Mouse (Mus musculus) B cell, adult 2 months (primary cell): ENCODE measurements around the gene Mrnip.
A peak's percentile ranks its signal among the peaks of the same experiment; 100 is the strongest.
"Not testable (repeated sequence)": the region's sequence is repeated elsewhere in the genome, so short reads cannot be mapped to it uniquely, and the experiment has no call there.

Source experiments
- DNase-seq, 2 experiments: peaks; one replicate each; pipeline ENCODE4 v3.0.0; 2022

The Mrnip gene

GRCm38 (mm10) chr11:50174111-50174729 lies at the start of gene Mrnip:
Gene Mrnip, plus strand, starts transcription at chr11:50174444.
- not testable (repeated sequence) for DNase-seq

- no peak for DNase-seq
Measured at GRCm38 (mm10) chr11:50127781-50128180, 46.5 kb upstream of the Mrnip start.

- DNase-seq, result peak; percentile 91 to 92
Measured at GRCm38 (mm10) chr11:50130811-50131766, 43.2 kb upstream of the Mrnip start, which contains the start of gene Tbc1d9b. Gene Tbc1d9b, plus strand, starts transcription at chr11:50131396.

- no peak for DNase-seq
Measured at GRCm38 (mm10) chr11:50131801-50132201, 42.4 kb upstream of the Mrnip start.

- DNase-seq, result no peak
Measured at GRCm38 (mm10) chr11:50132265-50132664, 42.0 kb upstream of the Mrnip start.

GRCm38 (mm10) chr11:50134136-50134859 lies 39.9 kb upstream of the Mrnip start:
- DNase-seq, result no peak

GRCm38 (mm10) chr11:50138206-50138822 lies 35.9 kb upstream of the Mrnip start:
- DNase-seq, result no peak

GRCm38 (mm10) chr11:50139571-50139970 lies 34.7 kb upstream of the Mrnip start:
- no peak for DNase-seq

- no peak for DNase-seq
Measured at GRCm38 (mm10) chr11:50145529-50145928, 28.7 kb upstream of the Mrnip start.

- no peak for DNase-seq
Measured at GRCm38 (mm10) chr11:50146121-50146520, 28.1 kb upstream of the Mrnip start.

GRCm38 (mm10) chr11:50147267-50147957 lies 26.8 kb upstream of the Mrnip start:
- DNase-seq, result no peak

GRCm38 (mm10) chr11:50147958-50148476 lies 26.2 kb upstream of the Mrnip start:
- DNase-seq, result no peak

GRCm38 (mm10) chr11:50149200-50149599 lies 25.0 kb upstream of the Mrnip start:
- no peak for DNase-seq

GRCm38 (mm10) chr11:50149603-50150150 lies 24.6 kb upstream of the Mrnip start:
- no peak for DNase-seq

- DNase-seq, result no peak
Measured at GRCm38 (mm10) chr11:50151374-50151773, 22.9 kb upstream of the Mrnip start.

GRCm38 (mm10) chr11:50154166-50154565 lies 20.1 kb upstream of the Mrnip start:
- DNase-seq, result no peak

GRCm38 (mm10) chr11:50154777-50155520 lies 19.3 kb upstream of the Mrnip start:
- DNase-seq, result no peak

GRCm38 (mm10) chr11:50155785-50156184 lies 18.5 kb upstream of the Mrnip start:
- no peak for DNase-seq

GRCm38 (mm10) chr11:50156725-50157258 lies 17.5 kb upstream of the Mrnip start:
- DNase-seq, result no peak

GRCm38 (mm10) chr11:50158346-50158745 lies 15.9 kb upstream of the Mrnip start:
- DNase-seq, result no peak

GRCm38 (mm10) chr11:50159347-50159746 lies 14.9 kb upstream of the Mrnip start:
- no peak for DNase-seq
